7 mouse cellular contexts compared by ENCODE assay signal in the genomic region with DNA sequence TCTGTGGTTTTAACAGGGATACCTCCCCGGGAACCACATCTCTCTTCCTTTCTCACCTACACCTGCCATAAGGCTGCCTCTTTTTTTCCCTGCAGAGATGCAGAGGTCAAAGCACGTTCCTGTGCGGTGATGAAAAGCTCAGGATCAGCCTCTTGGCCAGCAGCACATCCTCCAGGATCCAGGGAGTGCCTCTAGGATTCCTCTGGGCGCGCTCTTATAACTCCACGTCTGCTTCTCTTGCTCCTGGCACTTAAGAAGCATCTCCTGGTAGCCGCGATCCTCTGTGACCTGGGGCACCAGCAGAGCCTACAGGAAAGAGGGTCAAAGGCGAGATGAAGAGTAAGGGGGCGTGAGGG. TPM values are rescaled to one million over a fixed set of nuclear protein-coding genes. Genes with fewer than 3 reads are reported as not detected.
DNase-seq lines count a peak whose midpoint lies in the region; ATAC-seq and TF ChIP-seq lines count a peak whose summit lies in the region.

No protein-coding gene starts in this region.

- H3K36me3 ChIP-seq in kidney, postnatal 0 days (ENCODE audit: insufficient read depth, low read length), result no peaks in the 10 kb centered on the region
- no peaks in the 10 kb centered on the region for H3K36me3 ChIP-seq in forebrain, embryonic 10.5 days (replicated peaks)
- no peaks in the 10 kb centered on the region for H3K36me3 ChIP-seq in intestine, postnatal 0 days (ENCODE audit: control insufficient read depth, insufficient read depth)
- H3K36me3 ChIP-seq in neural tube, embryonic 15.5 days, result no peaks in the 10 kb centered on the region

- H3K4me3 ChIP-seq in kidney, postnatal 0 days (replicated peaks; ENCODE audit: low read depth, low read length), result peak overlapping the region; percentile 45
- H3K4me3 ChIP-seq in forebrain, embryonic 10.5 days, result peak overlapping the region; percentile 65
- peak overlapping the region; percentile 36 for H3K4me3 ChIP-seq in intestine, postnatal 0 days (ENCODE audit: low read depth, low read length)
- peak overlapping the region; percentile 75 for H3K4me3 ChIP-seq in neural tube, embryonic 15.5 days (replicated peaks)

- peaks cover 5% of the 10 kb centered on the region; the same call in 1 of the 2 replicates for H3K4me1 ChIP-seq in kidney, postnatal 0 days (replicated peaks; ENCODE audit: insufficient read depth, low read length)
- peaks cover 21% of the 10 kb centered on the region for H3K4me1 ChIP-seq in forebrain, embryonic 10.5 days
- no peaks in the 10 kb centered on the region for H3K4me1 ChIP-seq in intestine, postnatal 0 days (replicated peaks; ENCODE audit: control insufficient read depth, insufficient read depth, low read length)
- peaks cover 22% of the 10 kb centered on the region for H3K4me1 ChIP-seq in neural tube, embryonic 15.5 days

- no peak for ATAC-seq in kidney, postnatal 0 days (replicated peaks; ENCODE audit: low FRiP score, low read depth)
- no peak for ATAC-seq in intestine, postnatal 0 days
- peak; percentile 57 for ATAC-seq in neural tube, embryonic 15.5 days (ENCODE audit: low FRiP score)

- H3K9me3 ChIP-seq in kidney, postnatal 0 days (replicated peaks; ENCODE audit: low read length), result no peaks in the 10 kb centered on the region
- no peaks in the 10 kb centered on the region for H3K9me3 ChIP-seq in forebrain, embryonic 10.5 days
- H3K9me3 ChIP-seq in intestine, postnatal 0 days (ENCODE audit: control insufficient read depth), result no peaks in the 10 kb centered on the region
- H3K9me3 ChIP-seq in neural tube, embryonic 15.5 days (replicated peaks), result no peaks in the 10 kb centered on the region

- 3% methylated on average over 10 of the region's 10 CpGs for WGBS in kidney, postnatal 0 days
- 1% methylated on average over 10 of the region's 10 CpGs for WGBS in forebrain, embryonic 10.5 days
- 4% methylated on average over 10 of the region's 10 CpGs for WGBS in intestine, postnatal 0 days
- WGBS in neural tube, embryonic 15.5 days, result under 1% methylated on average over 10 of the region's 10 CpGs

- 0 out of 2 replicates have a peak overlapping the region, but pooled peaks have one; percentile 35 for H3K9ac ChIP-seq in kidney, postnatal 0 days (ENCODE audit: low read depth, low read length)
- H3K9ac ChIP-seq in intestine, postnatal 0 days (ENCODE audit: low read depth, low read length), result no peak overlapping the region
- H3K9ac ChIP-seq in neural tube, embryonic 15.5 days (replicated peaks), result peak overlapping the region; percentile 87

- H3K4me2 ChIP-seq in kidney, postnatal 0 days (ENCODE audit: low read length), result peak overlapping the region; percentile 84
- peak overlapping the region; percentile 68 for H3K4me2 ChIP-seq in intestine, postnatal 0 days (replicated peaks; ENCODE audit: low read depth)
- H3K4me2 ChIP-seq in neural tube, embryonic 15.5 days, result peak overlapping the region; percentile 93

- H3K27me3 ChIP-seq in kidney, postnatal 0 days (ENCODE audit: insufficient read depth, low read length), result peaks cover 24% of the 10 kb centered on the region
- peaks cover 49% of the 10 kb centered on the region for H3K27me3 ChIP-seq in forebrain, embryonic 10.5 days (ENCODE audit: poor library complexity, severe bottlenecking)
- H3K27me3 ChIP-seq in intestine, postnatal 0 days (replicated peaks; ENCODE audit: control insufficient read depth, insufficient read depth, low read length), result peaks cover 19% of the 10 kb centered on the region
- H3K27me3 ChIP-seq in neural tube, embryonic 15.5 days (replicated peaks), result 0 out of 2 replicates have a peak, but pooled peaks cover 4% of the 10 kb centered on the region

- no peak overlapping the region for H3K27ac ChIP-seq in kidney, postnatal 0 days
- H3K27ac ChIP-seq in forebrain, embryonic 10.5 days, result peak overlapping the region; percentile 66
- no peak overlapping the region for H3K27ac ChIP-seq in intestine, postnatal 0 days (ENCODE audit: low read depth, low read length)
- H3K27ac ChIP-seq in neural tube, embryonic 15.5 days (replicated peaks), result peak overlapping the region; percentile 78; the same call in 1 of the 2 replicates

- DNase-seq in kidney, postnatal 0 days (ENCODE audit: low spot score), result no peak
- DNase-seq in kidney, adult 18-20 months, result no peak
- peak; percentile 48 for DNase-seq in forebrain, embryonic 10.5 days (ENCODE audit: extremely low spot score, low spot score)
- no peak for DNase-seq in MN1 (ENCODE audit: low spot score)
- no peak for DNase-seq in gastrocnemius, postnatal 25 days

- no peak for TF ChIP-seq CTCF in kidney, postnatal 0 days (IDR thresholded peaks at IDR 0.05; ENCODE audit: low read depth)
- TF ChIP-seq CTCF in intestine, postnatal 0 days (IDR thresholded peaks at IDR 0.05; ENCODE audit: low read depth), result no peak

RNA-seq across cellular contexts. Expression of gene Lhfpl3, which starts 0.4 kb away (rescaled TPM):
- polyA plus RNA-seq in kidney, postnatal 0 days (2015; fragmentation: Nextera tagmentation; extraction: Ambion mirVana), result 0.84 and 1.3 TPM in 2 replicates
- polyA plus RNA-seq in forebrain, embryonic 10.5 days (2016; fragmentation: Nextera tagmentation; extraction: Ambion mirVana), result 0.26 TPM in 1 of 2 replicates, not detected in the other
- polyA plus RNA-seq in intestine, postnatal 0 days (2015; fragmentation: Nextera tagmentation; extraction: Ambion mirVana), result 0.05 and 0.09 TPM in 2 replicates
- 24.1 and 25.3 TPM in 2 replicates for polyA plus RNA-seq in neural tube, embryonic 15.5 days (2015; fragmentation: Nextera tagmentation; extraction: Ambion mirVana)
- total RNA-seq in gastrocnemius, postnatal 25 days (2021), result not detected

Comparison
In these comparisons a context has a peak if more than half of its experiments do, and no peak if none do; other contexts are left out.
1. H3K27ac ChIP-seq: peak in forebrain, embryonic 10.5 days (single experiment) and neural tube, embryonic 15.5 days (single experiment); none in kidney, postnatal 0 days (single experiment) and intestine, postnatal 0 days (single experiment).
2. RNA of gene Lhfpl3, which starts 0.4 kb away (polyA plus RNA-seq): 24.1 to 25.3 TPM in neural tube, embryonic 15.5 days; 0.84 to 1.3 TPM in kidney, postnatal 0 days, 0.26 TPM in forebrain, embryonic 10.5 days and 0.05 to 0.09 TPM in intestine, postnatal 0 days; every median in the first group is over 10 times any median in the second.
3. Peak in every context shown above with its lines, with median percentiles within 50 percentile points of each other: H3K4me2 ChIP-seq and H3K4me3 ChIP-seq.